Mouse (Mus musculus): Measurements from ENCODE around the gene Slc52a3.
"Not testable (repeated sequence)": the region's sequence is repeated elsewhere in the genome, so short reads cannot be mapped to it uniquely, and the experiment has no call there.

Gene Slc52a3

DNA sequence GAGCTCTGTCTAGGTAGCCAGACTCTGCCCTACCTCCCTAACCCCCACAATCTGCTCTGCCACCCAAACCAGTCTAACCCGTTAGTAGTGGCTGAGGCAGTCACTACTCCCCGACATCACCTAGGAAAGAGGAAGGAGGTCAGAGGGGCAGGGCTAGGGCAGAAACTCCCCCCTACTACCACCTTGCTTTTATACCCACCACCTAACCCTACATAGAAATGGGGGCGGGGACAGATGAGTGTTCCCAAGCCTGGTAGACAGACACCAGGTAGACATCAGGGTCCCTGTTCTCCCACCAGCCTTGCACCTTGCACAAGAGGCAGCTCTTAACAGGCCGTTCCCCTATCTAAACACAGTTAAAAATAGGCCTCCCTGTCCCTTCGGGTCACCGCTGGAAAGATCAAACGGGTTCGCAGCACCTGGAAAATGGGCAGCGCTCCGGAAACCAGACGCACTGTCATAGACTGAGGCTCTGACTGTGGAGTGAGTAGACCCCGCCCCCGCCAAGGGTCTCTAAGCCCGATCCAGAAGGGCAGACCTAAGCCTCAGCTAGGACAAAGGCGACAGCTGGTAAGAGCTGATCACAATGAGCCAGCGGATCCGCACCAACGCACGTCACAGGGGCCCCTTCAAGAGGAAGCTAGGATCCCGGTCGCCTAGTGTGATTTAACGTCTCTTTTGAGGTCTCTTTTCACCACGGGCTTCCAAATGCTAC, 23.3 kb upstream of the Slc52a3 start:
- peak in 1 of 2 experiments; percentile 51 for DNase-seq (ENCODE audit: inconsistent age in 2 of 2, low spot score in 1 of 2)

DNA sequence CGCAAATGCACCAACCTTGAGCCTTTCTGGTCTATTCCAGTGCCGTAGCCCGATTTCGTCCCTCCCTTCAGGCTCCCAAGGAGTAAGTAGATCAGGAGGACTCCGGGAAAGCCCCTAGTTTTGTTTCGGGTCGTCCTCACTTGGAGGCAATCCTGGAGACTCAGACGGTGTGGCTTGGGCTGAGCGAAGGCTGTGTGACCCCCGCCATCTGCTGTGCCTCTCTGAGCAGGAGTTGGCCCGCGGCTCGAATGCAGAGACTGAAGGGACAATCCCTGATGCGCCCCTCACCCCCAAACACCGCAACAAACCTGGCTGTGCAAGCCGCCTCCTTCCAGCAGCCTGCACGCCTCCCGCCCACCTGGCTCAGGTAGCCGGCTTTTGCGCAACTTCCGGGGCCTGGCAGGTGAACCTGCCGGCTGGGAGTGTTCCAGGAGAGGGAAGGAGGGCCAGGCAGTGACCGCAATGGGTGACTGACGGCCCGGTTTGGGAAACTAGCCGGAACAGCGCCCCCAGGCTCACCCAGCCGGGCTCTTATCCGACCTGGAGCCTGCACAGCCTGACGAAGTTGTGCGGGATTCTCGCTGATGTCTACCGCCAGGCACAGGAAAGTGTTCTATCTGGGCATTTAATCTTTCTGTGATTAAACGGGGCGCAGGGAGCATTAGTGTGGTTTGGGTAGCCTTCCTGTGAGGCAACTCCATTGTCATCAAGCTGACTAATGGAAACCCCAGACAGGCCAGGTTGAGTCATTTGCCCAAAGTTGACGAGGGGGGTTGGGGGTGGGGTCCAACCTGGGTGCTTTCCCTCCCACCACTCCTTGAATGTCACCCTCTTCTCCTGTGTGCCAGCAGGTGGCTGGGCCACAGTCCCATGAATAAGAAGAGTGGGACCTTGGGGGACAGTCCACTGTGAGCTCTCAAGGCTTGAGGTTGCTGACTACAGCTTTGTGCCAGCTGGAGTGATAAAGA, 22.4 kb upstream of the Slc52a3 start:
- peak; percentile 59 to 90 for DNase-seq (ENCODE audit: inconsistent age in 2 of 2, low spot score in 1 of 2)

DNA sequence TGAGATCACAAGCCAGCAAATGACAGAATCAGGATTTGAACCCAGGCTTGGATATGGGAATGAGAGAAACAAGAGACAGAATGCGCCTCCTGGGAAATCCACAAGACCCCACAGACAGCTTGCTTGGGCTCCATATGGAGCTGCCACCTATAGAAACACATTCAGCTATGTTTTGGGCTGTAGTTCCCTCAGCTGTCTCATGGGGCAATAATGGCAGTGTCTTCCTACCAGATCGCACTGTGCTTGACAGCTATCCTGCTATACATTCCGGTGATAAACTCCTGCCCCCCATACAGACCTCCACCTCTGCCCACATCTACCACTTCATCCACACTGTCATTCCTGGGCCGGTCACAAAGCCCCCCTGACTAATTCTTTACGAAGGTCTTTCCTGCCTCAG, 21.0 kb upstream of the Slc52a3 start:
- DNase-seq (ENCODE audit: inconsistent age in 2 of 2, low spot score in 1 of 2) = no peak

DNA sequence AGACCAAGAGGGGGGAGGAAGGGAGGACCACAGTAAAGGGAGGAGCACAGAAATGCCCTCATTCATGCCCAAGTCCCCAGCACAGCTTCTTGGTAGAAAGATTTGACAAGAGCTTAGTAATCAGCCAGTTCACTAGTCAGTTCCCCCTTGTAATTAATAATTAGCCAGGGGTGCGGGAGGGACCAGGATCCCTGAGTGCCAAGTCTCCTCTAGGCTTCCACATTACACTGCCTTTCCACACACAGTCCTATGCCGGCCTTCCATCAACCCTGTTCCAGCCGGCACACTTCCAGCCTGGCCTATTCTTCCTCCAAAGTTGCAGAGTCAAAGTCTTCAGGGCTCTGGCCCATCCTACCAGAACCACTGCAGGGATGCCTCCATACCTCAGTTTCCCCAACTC, 20.2 kb upstream of the Slc52a3 start:
- no peak for DNase-seq (ENCODE audit: inconsistent age in 2 of 2, low spot score in 1 of 2)

DNA sequence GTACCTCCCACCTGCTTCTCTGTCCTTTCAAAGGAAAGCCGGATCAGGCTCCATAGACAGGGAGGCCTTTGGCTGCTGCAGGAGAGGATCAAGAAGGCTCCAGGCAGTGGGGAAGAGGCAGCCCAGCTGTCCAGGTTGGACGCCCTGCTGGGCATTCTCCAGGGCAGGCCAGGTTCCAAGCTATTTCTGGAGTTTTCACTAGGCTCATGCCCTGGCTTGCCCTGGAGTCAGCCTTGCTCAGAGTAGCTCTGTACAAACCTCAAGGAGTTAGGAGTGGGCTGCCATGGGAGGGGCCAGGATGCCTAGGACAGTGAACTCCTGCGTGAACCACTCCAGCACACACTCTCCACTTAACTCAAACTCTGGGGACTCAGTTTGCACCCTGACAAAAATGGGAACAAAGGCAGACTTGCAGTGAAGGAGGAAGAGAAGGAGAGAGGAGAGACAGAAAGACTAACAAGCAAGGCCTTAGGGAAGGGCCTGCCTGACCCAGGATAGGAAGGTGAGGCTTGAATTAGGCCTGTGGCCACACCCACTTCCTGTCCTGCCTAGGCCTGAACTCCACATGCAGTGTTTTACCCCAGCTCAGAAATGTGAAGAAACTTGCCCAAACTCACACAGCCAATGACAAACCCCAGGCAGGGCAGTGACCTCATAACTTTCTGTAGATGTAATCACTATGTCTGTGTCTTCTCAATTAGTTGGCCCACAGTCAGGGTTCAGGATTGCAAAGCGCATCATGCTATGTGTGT, 18.4 kb upstream of the Slc52a3 start:
- no peak for DNase-seq (ENCODE audit: inconsistent age in 2 of 2, low spot score in 1 of 2)

DNA sequence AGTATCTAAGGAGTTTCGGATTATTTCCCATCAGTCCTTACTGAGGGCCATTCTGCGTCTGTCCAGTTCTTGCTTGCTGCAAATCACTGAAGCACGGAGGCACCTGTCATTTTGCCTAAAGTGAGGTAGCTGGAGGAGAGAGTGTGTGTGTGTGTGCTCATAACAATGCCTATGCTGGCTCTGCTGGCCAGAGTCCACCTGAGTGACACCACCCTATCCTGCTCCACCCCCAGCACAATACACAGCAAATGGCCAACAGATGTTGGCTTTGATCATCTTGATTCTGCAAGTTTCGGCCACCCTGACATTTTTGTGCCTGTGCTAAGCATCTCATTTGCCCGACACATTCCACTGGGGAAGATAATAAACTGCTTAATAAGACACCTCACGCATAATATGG, 17.8 kb upstream of the Slc52a3 start:
- no peak for DNase-seq (ENCODE audit: inconsistent age in 2 of 2, low spot score in 1 of 2)

DNA sequence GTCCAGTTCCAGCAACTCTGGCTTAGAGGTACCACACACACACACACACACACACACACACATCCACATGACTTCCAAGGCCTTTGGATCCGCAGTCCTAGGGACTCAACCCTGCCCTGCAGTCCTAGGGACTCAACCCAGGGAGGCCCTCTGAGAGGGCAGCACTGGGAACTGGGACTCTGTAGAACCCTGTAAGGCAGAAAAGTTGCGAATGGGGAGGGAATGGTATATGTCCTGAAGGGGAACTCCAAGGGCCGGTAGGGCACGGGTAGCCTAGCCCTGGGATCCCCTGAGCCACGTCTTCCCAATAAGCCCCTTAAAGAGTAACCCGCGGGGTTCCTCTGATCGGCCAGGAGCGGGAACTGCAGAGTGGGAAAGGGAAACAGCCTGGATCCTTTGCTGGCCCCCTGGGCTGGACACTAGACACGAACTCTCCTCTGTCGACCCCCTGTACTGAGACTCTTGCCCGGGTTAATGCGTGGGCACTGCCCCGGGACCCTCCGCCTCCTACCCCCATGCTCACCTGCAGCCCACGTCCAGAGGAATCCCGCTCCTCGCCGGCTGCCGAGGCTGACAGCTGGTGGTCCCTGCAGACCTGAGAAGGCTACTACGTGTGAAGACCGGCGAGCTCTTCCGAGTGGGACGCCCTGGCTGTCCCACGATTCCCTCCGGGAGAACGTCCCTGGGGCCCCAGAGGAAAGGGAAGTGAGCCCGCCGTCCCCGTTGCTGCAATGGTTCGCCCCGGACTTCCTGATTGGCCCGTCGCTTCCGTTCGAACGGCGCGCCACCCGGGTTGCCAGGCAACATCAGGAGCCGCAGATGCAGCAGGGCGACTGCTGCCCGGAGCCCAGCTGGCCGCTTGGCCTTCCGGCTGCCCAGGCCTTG, 16.6 kb upstream of the Slc52a3 start, which contains the start of gene Fam110a:
Gene Fam110a, minus strand, starts transcription at position 750 of the 885 bp plus-strand sequence.
- DNase-seq (ENCODE audit: inconsistent age in 2 of 2, low spot score in 1 of 2) = peak; percentile 95 to 98

DNA sequence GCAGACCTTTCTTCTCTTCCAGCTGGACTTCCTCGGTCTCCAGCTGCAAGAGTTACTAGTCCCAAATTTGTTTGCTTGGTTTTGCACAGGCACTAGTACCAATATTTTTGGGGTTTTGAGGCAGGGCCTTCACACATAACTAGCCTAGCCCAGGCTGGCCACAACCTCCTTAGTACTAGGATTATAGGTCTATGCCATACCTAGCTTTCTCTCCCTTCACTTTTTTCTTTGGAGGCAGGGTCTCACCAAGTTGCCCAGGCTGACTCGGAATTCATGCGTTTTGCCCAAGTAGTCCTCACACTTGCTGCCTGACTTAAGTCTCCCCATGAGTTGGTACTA, 16.0 kb upstream of the Slc52a3 start:
- no peak for DNase-seq (ENCODE audit: inconsistent age in 2 of 2, low spot score in 1 of 2)

DNA sequence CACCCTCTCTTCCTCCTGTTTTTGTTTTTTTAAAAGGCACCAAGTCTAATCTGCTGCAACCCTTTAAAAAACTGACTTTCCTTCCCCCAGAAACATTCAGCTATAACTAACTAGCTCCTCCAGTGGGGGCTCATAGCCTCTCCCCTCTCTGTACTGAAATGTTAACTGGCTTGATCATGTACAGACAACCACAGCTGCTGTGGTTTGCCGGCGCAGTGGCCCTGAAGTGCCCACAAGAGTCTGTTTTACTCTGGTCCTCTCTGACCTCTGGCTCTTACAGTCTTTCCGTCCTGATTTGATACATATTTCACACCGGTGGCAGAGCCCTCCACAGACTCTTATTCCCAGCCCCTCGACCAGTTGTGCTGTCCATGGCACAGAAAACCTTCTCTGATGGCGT, 15.0 kb upstream of the Slc52a3 start:
- DNase-seq (ENCODE audit: inconsistent age in 2 of 2, low spot score in 1 of 2) = no peak

DNA sequence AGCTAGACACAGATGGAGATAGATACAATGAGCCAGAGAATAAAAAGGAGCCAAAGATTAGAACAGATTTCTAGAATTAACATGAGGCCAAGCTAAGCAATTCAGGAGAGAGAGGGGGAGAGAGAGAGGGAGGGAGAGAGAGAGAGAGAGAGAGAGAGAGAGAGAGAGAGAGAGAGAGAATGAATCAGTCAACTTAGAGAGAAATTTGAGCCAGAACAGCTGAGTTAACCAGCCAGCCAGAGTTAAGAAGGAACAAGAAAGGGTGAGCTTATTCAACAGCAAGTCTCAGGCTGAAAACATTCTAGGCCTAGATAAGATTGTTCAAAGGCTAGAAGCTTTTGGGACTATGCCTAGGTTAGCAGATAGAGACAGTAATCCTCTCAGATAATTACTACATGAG, 13.8 kb upstream of the Slc52a3 start:
- no peak for DNase-seq (ENCODE audit: inconsistent age in 2 of 2, low spot score in 1 of 2)

DNA sequence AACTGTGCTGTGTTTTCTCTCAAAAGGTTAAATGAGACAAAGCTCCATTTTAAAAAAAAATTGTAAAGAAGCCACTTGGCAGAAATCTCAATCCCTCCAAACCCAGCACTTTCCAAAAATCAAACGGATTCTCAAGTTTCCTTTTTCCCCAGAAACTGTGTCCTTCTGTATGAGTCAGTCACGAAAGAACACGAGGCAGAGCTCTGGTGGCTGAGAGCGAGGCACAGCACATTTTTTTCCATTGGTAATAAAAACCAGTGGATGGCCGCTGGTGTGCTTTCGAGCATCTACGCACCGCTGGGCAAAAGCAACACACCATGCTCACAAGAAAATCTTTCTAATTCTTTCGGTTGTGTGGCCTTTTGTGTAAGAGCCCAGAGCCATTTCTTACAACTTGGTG, 12.3 kb upstream of the Slc52a3 start:
- peak in 1 of 2 experiments; percentile 44 for DNase-seq (ENCODE audit: inconsistent age in 2 of 2, low spot score in 1 of 2)

DNA sequence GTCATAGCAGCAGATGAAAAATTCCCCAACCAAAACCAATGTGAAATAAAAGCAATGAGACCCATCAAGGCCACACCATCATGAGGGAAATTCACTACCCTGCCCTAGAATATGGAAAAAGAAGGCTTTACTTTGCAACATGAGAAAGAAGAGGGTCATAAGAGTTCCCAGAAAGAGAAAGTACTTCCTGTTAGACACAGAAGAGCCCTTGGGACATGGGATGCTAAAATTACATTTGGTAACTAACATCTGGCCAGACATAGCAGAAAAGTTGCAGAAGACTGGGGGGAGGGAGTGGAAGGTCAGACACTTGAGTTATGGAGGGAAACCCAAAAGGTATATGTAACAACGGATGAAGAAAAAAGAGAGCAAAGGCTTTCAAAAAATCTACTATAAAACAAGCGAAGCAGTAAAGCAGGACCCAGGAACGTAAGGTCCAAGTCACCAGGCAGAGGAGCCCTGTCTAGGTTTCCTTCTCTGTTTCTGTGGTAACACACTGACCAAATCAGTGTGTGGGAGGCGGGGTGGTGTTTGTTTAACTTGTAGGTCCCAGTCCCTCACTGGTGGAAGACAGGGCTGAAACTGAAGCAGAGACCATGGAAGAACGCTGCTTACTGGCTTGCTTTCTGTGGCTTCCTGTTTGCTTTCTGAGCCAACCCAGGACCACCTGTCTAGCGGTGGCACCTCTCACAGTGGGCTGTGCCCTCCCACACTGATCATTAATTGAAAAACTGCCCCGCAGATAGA, 10.7 kb upstream of the Slc52a3 start:
- no peak for DNase-seq (ENCODE audit: inconsistent age in 2 of 2, low spot score in 1 of 2)

DNA sequence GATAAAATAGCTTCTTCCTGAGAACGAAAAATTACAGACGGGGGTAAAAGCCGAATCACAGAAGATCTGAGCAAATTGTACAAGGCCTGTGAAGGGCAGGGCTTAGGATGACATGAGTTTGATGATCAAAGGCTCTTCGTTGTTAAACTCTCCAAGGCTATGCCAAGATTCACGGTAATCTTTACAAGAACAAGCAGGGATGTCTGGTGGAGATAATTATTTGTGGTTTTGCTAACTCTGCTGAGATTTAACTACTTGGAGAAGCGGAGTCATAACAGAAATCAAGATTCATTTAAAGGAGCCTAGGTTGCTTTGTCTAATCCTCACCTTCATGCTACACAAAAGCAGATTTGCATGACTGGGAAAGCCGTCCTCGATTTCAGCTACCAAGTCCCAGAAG, 9.4 kb upstream of the Slc52a3 start:
- DNase-seq (ENCODE audit: inconsistent age in 2 of 2, low spot score in 1 of 2) = no peak

DNA sequence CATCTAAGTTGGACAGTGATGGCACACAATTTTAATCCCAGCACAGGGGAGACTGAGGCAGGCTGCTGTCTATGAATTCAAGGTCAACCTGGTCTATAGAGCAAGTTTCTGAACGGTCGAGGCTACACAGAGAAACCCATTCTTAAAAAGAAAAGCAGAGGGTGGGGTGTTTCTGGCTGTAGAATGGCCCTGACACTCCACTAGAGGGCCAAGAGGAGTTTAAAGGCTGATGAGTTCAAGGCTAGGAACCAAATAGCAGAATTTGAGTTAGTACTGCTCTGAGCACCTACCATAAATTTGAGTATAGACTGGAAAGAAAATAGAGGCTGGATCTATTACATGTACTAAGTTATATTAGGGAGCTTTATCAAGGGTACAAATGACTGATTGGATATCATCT, 7.3 kb upstream of the Slc52a3 start:
- DNase-seq (ENCODE audit: inconsistent age in 2 of 2, low spot score in 1 of 2) = no peak

DNA sequence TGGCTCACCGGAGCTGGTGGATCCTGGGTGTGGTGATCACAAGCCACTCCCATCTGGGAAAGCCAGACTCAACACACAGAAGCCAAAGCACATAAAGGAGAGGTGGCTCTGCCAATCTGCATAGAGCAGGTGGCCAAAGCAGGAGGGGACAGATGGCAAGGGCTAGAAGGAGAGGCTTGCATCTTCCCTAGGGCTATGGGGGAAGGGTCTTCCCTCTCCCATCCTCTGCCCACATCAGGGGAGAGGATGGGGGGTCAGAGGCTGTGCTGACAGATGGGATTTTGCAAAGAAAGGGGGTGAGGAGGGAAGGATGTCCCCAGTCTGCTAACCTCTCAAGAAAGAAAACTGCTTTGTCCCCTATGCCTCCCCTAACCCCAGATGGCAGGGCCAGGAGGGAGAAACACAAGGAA, 5.3 kb upstream of the Slc52a3 start:
- no peak for DNase-seq (ENCODE audit: inconsistent age in 2 of 2, low spot score in 1 of 2)

DNA sequence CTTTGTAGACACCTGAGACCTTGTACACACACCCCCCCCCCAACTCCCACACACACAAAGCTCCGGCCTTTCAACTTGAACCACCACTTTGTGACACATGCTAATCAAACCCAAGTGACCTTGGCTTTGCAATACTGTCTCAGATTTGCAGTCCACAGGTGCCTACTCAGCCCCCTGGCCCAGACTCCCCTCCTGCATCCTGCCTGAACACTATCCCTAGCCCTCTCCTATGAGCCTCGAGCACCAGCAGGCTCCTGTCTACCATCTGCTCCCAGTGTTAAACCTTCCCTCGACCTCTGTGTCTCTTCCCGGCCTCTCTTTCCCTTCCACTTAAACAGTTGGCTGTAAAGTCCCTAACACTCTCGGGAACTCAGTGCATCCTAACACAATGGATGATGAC, 4.9 kb upstream of the Slc52a3 start:
- DNase-seq (ENCODE audit: inconsistent age in 2 of 2, low spot score in 1 of 2) = no peak

DNA sequence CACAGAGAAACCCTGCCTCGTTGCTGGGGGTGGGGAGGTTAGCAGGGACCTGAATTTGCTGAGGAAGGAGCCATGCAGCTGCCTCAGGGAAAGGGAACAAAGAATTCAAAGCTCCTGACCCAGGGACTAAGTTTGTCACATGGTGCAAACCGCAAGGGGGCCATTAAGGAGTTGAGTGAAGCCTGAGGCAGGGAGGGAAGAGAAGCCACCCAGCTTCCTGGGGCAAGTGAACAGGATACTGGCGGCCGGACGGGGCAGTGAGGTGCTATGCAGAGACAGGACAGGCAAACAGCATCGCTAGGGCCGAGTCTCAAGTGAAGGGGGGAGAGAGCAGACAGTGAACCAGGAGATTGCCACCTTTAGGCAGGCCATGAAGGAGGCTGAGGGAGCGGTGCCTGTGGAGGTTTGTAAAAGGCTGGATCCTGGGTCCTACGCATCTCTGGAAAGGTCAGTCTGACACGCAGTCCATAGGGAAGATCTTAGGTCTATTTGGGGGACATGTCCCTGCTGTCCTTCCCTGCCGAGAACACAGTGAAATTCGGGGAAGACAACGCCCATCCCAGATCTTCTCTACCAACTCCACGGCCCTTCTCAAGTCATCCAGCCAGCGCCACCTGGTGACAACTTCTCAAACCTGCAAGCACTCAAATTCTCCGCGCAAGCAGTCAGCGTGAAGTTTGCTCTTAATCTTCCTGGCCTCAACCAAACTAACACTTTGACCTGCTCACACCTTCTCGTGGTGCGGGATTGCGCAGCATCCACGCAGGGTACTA, 1.8 kb upstream of the Slc52a3 start:
- peak; percentile 74 to 93 for DNase-seq (ENCODE audit: inconsistent age in 2 of 2, low spot score in 1 of 2)

DNA sequence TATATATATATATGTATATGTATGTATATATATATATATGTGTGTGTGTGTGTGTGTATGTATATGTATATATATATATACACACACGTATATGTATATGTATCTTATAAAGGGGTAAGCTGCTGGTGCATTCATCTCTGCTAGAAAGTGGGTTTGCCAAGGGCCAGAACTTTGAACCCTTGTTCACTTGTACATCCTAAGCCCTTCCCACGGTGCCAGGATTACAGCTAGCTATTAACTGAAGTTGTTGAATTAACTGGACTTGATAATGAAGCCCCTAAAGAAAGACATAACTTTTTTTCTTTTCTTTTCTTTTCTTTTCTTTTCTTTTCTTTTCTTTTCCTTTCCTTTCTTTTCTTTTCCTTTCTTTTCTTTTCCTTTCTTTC, 872 bp downstream of the Slc52a3 start:
- not testable (repeated sequence) for DNase-seq (ENCODE audit: inconsistent age in 2 of 2, low spot score in 1 of 2)

Data from adrenal gland, adult (tissue).